Mouse (Mus musculus): ENCODE data around the gene Gm45208.

DNA sequence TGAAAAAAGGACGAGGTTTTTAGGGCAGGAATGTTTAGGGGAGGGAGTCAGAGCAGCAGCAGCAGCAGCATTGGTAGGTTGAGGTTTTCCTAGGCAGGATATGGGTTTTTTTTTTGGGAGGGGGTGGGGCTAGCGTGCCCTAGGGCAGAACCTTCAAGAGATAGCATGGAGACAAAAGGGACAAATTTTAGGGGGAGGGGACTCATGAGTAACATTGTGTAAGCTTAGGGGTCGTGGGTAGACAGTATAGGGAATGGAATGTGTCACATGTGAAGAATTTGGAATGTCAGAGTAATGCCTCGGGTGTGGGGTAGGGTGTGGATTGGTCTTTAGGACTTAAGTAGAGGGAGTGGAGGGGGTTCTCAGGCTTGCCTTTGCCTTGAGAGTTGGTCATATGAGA lies 646 bp downstream of the Gm45208 start:
- TF ChIP-seq CTCF (IDR thresholded peaks at IDR 0.05; ENCODE audit: low read depth, low read length), result no peak
- no peak for TF ChIP-seq POLR2A (IDR thresholded peaks at IDR 0.05; ENCODE audit: borderline replicate concordance, low read depth, low read length)
